Mouse (Mus musculus) CH12.LX (cell line): ENCODE results near the gene Zcchc13.

Experiments used
- BHLHE40 ChIP-seq: IDR thresholded peaks from 2 replicates; pipeline ENCODE4 v1.6.1; 2011; ENCODE audit warnings: mild to moderate bottlenecking, low read depth, low read length, improper control_type of control experiment
- CHD2 ChIP-seq: IDR thresholded peaks from 2 replicates; pipeline ENCODE4 v1.6.1; 2011; ENCODE audit warnings: low read length, improper control_type of control experiment
- CTCF ChIP-seq, 2 experiments: IDR thresholded peaks in 1 of 2; conservative IDR thresholded peaks in 1 of 2; 2 replicates each; pipeline ENCODE4 v1.5.1; 2011 to 2012; ENCODE audit warnings: low read depth in 2 of 2, low read length in 2 of 2, improper control_type of control experiment in 1 of 2, inconsistent platforms in 1 of 2, mild to moderate bottlenecking in 1 of 2, moderate library complexity in 1 of 2
- MAZ ChIP-seq: IDR thresholded peaks from 2 replicates; pipeline ENCODE4 v1.6.1; 2012; ENCODE audit warnings: low read depth, mild to moderate bottlenecking, inconsistent platforms, low read length, improper control_type of control experiment, moderate library complexity
- MEF2A ChIP-seq: IDR thresholded peaks from 2 replicates; pipeline ENCODE4 v1.6.1; 2014; ENCODE audit warnings: low read depth, mild to moderate bottlenecking, inconsistent platforms, low read length, improper control_type of control experiment, borderline replicate concordance
- NELFE ChIP-seq: IDR thresholded peaks from 2 replicates; pipeline ENCODE4 v1.6.1; 2011; ENCODE audit warnings: low read depth, low read length, improper control_type of control experiment
- POLR2A ChIP-seq: IDR thresholded peaks from 2 replicates; pipeline ENCODE4 v1.6.1; 2011; ENCODE audit warnings: low read depth, mild to moderate bottlenecking, improper control_type of control experiment, low read length
- POLR2AphosphoS2 ChIP-seq: IDR thresholded peaks from 2 replicates; pipeline ENCODE4 v1.6.1; 2011; ENCODE audit warnings: low read depth, low read length, improper control_type of control experiment
- SIN3A ChIP-seq: IDR thresholded peaks from 2 replicates; pipeline ENCODE4 v1.6.1; 2012; ENCODE audit warnings: low read length, improper control_type of control experiment, inconsistent platforms
- TBP ChIP-seq: conservative IDR thresholded peaks from 2 replicates; pipeline ENCODE4 v1.6.1; 2011; ENCODE audit warnings: low read depth, low read length, improper control_type of control experiment
- USF2 ChIP-seq: conservative IDR thresholded peaks from 2 replicates; pipeline ENCODE4 v1.6.1; 2011; ENCODE audit warnings: low read depth, low read length, improper control_type of control experiment
- ZC3H11A ChIP-seq: IDR thresholded peaks from 2 replicates; pipeline ENCODE4 v1.6.1; 2012; ENCODE audit warnings: low read depth, mild to moderate bottlenecking, inconsistent platforms, low read length, improper control_type of control experiment
- ZMIZ1 ChIP-seq: IDR thresholded peaks from 2 replicates; pipeline ENCODE4 v1.6.1; 2012; ENCODE audit warnings: low read depth, mild to moderate bottlenecking, inconsistent platforms, low read length, improper control_type of control experiment
- ZNF384 ChIP-seq: IDR thresholded peaks from 2 replicates; pipeline ENCODE4 v1.6.1; 2012; ENCODE audit warnings: low read depth, low read length, improper control_type of control experiment, inconsistent platforms

DNA sequence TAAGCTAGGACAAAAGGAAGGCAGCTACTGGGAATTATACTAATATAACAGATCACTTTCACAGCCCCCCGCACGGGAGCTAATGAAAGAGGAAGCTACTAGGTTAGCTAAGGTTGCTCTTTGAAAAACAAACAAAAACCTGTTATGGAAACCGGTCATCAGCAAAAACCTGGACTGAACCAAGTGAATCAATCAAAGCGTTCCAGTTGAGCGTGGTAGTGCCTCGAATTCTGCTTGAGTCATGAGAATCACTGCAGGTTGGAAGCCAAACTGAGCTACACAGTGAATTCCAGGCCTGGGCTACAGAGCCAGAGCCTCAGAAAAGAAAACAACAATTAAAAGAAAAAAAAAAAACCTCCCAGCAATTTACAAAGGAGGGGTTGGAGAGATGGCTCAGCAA is 38.3 kb upstream of the Zcchc13 start:
- TF ChIP-seq POLR2A (no peak), CTCF (conservative IDR thresholded peaks at IDR 0.05 in 1 of 2, IDR thresholded peaks at IDR 0.05 in 1 of 2; ENCODE audit: low read depth in 2 of 2, low read length in 2 of 2) (no peak), ZNF384 (no peak), BHLHE40 (no peak), ZMIZ1 (no peak), ZC3H11A (no peak), POLR2AphosphoS2 (no peak), MAZ (no peak), CHD2 (no peak), NELFE (no peak), MEF2A (no peak), USF2 (no peak), SIN3A (no peak), TBP (no peak)
